Mouse (Mus musculus): ENCODE measurements around the gene Tbca.

Tbca gene

DNA sequence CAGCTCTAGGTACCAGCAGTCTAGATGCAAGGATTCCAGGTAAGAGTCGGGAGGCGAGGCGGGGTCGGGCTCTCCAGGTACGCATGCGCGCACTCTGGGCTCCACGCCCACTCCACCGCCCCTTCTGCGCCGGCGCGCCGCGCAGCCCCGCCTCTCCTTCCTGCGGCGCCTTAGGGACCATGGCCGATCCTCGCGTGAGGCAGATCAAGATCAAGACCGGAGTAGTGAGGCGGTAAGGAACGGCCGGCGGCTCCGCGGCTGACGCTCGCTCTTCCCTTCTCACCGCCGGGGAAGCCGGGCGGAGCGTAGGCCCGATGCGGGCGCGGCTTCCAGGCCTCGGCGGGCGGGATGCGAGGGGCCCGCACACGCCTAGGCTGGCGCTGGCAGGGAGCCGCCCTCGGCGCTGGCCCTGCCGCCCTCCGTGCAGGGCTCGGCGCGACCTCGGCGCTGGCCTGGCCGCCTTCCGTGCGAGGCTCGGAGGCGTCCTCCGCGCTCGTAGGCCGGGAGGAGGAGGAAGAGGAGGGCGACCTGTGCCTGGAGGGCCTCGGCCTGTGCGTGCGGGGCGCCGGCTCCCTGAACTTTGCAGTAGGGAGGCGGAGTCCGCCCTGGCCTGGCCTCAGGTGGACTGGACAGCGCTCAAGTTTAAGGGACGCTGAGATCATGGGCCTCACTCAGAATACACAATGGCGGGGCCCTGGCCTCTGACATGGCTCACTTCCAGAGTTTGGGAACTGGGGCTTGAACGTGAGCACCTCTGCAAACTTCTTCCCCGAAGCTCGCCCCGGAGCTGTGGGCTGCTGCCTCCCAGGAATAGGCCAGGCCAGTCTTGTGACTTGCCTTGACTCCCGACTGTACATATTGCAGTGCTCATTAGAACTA lies at the start of gene Tbca:
Tbca (plus strand) TSS at position 140 of the 879 bp plus-strand sequence.
- peak; percentile 97 for DNase-seq (ENCODE audit: low read depth, low spot score)

DNA sequence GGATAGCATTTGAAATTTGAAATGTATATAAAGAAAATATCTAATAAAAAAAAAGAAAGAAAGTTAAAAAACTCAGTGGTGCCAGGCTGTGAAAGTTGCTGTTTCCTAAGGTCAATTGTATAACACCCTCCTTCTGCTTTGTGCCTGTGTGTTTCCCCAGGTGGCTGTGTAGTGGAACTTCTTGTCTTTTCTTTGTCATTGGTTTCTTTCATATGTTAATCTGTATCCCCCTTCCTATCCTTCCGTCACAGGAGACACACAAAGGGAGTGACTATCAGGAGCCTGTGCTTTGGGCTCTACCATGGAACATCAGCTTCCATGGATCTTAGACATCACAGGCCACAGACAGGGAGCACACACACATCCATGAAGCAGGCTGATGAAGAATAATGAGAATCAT lies 43.5 kb upstream of the Tbca start:
- peak; percentile 65 for DNase-seq (ENCODE audit: low read depth, low spot score)

DNA sequence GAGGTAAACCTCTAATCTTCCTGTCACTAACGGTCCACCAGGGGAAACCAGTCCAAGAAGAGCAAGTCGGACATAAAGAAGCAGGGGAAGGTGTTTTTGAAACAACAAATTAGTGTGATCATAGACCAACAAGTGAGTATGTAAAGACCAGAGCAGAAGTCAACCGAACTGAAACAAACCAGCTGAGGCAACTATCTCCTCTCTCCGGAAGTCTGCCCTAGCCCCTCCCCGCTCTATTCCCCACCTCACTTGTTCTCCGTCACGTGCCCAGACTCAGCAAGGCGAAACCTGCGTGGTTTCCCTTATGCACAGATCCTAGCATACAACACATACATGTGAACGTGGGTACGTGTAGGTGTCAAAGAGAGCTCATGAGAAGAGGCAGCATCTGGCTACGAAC lies 22.9 kb upstream of the Tbca start:
- peak; percentile 30 for DNase-seq (ENCODE audit: low read depth, low spot score)

GRCm38 (mm10) chr13:94768460-94769154 lies 20.1 kb upstream of the Tbca start:
- no peak for DNase-seq (ENCODE audit: low read depth, low spot score)

GRCm38 (mm10) chr13:94769155-94769470 lies 19.6 kb upstream of the Tbca start:
- no peak for DNase-seq (ENCODE audit: low read depth, low spot score)

- DNase-seq (ENCODE audit: low read depth, low spot score), result no peak
These were observed 1.8 kb upstream of the Tbca start for GRCm38 (mm10) chr13:94786866-94787265.

DNA sequence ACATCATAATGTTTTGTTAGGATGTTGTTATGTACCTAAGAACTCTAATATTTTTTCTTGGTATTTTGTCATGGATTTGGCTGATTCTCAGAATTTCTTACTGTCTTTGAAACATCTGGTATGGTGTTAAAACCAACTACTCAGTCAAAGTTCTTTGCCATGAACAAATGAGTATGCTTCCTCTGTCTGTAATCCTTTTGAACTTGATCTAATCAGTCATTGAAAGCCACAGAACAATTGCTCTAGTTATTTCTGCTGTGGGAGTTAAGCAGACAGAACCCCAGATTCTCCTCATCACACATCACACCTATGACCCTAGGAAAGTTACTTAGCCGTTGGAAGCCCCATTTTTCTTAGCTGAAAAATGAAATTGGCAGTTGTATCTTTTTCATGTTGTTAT lies 6.0 kb downstream of the Tbca start:
- DNase-seq (ENCODE audit: low read depth, low spot score), result no peak

DNA sequence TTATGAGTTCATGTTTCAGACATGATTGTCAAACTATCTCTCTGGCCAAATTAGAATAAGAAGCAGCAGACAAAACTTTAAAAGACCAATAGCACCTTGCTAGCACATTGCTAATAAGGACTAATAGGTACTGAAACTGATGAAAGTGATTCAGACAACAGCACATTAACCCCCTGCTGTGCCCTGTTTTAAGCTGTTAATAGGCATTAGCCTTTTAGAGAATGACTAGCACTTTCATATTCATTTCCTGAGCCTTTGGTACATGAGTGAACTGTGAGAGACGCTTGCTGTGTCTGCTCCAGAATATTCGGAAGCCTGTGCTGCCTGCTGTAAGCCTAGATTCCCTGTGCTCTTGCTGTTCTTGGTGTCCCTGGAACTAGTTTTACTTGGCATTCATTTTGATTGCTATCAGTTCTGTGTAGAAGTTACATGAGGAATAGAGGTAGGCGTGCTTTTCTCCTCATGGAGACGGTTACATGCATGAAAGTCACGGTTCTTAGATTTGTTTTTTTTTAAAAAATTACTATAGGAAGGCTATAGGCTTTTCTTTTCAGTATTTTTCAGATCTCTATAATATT lies 14.9 kb downstream of the Tbca start:
- DNase-seq (ENCODE audit: low read depth, low spot score), result peak; percentile 44

GRCm38 (mm10) chr13:94806315-94807179 lies 17.8 kb downstream of the Tbca start:
- no peak for DNase-seq (ENCODE audit: low read depth, low spot score)

DNA sequence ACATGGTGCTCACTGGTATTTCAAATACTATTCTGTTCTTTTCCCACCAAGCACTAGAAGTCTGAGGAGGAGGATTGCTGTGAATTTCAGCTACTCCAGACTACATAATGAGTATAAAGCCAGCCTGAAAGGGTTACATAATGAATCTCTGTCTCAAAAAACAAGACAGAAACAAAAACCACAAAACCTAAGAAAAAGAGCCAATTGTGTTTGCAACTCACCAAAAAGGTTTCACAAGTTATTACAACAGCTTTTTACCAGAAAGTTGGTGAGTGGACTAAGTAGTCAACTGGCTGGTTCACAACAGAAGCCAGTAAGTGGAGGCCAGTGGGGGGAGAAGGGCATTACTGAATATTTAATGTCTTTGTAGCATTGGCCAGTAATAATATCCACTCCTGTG lies 19.9 kb downstream of the Tbca start:
- DNase-seq (ENCODE audit: low read depth, low spot score), result no peak

GRCm38 (mm10) chr13:94809724-94810123 lies 21.0 kb downstream of the Tbca start:
- peak; percentile 25 for DNase-seq (ENCODE audit: low read depth, low spot score)

GRCm38 (mm10) chr13:94811451-94811850 lies 22.7 kb downstream of the Tbca start:
- DNase-seq (ENCODE audit: low read depth, low spot score), result no peak

DNA sequence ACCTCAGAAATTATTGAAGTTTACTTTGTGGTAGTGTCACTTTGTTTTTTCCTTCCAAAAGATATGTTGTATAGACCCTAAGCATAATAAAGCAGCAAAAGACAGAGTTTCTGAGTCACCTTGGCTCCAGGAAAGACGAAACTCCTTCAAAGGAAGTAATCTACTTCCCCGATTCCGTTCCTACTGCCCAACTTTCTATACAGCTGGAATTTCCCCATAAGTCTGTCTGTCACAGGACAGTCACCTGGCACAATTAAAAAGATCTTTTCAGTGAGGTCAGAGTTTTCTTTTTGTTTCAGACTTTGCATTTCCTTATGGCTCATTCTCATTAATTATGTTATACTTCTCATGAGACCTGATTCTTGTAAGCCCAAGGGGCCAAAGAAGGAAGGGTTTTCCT lies 25.1 kb downstream of the Tbca start:
- no peak for DNase-seq (ENCODE audit: low read depth, low spot score)

GRCm38 (mm10) chr13:94820516-94820915 lies 31.8 kb downstream of the Tbca start:
- DNase-seq (ENCODE audit: low read depth, low spot score), result no peak

- no peak for DNase-seq (ENCODE audit: low read depth, low spot score)
These were observed 32.2 kb downstream of the Tbca start for GRCm38 (mm10) chr13:94820956-94821355.

DNA sequence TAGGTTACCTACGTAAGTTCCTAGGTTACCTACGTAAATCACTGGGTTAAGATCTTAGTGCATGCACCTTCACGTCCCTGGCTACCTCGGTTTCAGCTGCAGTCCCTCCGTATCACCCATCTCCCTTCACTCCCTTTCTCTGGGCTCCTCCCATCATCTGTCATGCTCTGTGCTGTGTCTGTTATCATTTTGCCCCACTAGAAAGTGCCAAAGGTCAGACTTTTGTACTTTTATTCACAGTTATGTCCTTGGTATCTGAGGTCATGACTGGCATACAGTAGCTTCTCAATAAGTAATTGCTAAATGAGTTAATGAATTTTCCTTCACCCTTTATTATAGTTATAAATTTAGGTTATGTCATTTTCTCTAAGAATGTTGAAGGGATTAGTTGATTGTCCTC lies 37.7 kb downstream of the Tbca start:
- no peak for DNase-seq (ENCODE audit: low read depth, low spot score)

GRCm38 (mm10) chr13:94826986-94827385 lies 38.3 kb downstream of the Tbca start:
- no peak for DNase-seq (ENCODE audit: low read depth, low spot score)

DNA sequence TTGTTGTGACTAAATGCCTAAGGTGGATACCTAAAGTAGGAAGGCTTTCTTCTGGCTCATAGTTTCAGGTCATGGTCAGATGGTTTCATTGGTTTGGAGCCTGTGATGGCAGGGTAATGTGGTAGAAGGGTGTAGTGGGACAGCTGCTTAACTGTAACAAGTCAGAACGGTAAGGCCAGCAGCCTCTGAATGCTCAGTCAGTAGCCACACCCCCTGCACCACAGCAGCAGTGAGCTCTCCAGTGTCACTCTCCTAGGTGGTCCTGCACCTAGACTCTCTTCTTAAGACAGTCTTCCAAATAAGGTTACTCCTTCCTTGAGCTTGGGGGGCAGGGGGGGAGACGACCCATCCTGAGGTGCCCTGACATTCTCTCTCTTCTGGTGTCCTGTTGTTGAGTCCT lies 39.1 kb downstream of the Tbca start:
- peak; percentile 28 for DNase-seq (ENCODE audit: low read depth, low spot score)

GRCm38 (mm10) chr13:94838047-94838720 lies 49.5 kb downstream of the Tbca start:
- DNase-seq (ENCODE audit: low read depth, low spot score), result no peak

- no peak for DNase-seq (ENCODE audit: low read depth, low spot score)
These were observed 50.1 kb downstream of the Tbca start for GRCm38 (mm10) chr13:94838756-94839337.

DNA sequence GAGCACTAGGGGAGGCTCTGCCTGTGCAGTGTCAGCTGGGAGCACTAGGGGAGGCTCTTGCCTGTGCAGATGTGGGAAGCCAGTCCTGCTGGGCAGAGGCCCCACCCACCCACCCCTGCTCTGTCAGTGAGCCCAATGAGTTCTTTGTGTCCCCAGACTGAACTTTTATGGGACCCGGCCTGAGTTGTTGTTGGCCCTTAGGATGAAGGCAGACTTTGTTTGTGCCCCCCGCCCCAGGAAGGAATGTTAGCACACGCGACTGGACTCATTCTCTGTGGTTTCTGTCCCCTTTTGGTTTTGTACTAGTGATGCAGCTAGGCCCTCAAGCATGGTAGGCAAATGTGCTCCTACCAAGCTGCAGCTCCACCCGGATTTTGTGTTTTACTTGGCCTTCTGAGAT lies 54.5 kb downstream of the Tbca start:
- peak; percentile 72 for DNase-seq (ENCODE audit: low read depth, low spot score)

Data from ZHBTc4 (cell line).